Mouse (Mus musculus): Measurements from ENCODE around the gene Zfp36. TPM values are rescaled to one million over a fixed set of nuclear protein-coding genes. Genes with fewer than 3 reads are reported as not detected.

Zfp36 gene
- polyA plus RNA-seq, 1 experiment from 2014 or later, result 10.9 TPM

Other genes with a start within 250 kb of the Zfp36 start
- gene Fbl, start 210.5 kb downstream of the Zfp36 start, polyA plus RNA-seq (2014; fragmentation: Nextera tagmentation; extraction: Ambion mirVana), result 23.9 and 32.3 TPM in 2 replicates
- 8.5 and 9.9 TPM in 2 replicates for gene Dyrk1b, start 200.8 kb downstream of the Zfp36 start, polyA plus RNA-seq (2014; fragmentation: Nextera tagmentation; extraction: Ambion mirVana)
- 5.4 TPM in 2 replicates for gene Eid2, start 112.4 kb downstream of the Zfp36 start, polyA plus RNA-seq (2014; fragmentation: Nextera tagmentation; extraction: Ambion mirVana)
- 6.3 and 8.1 TPM in 2 replicates for gene Eid2b, start 102.5 kb downstream of the Zfp36 start, polyA plus RNA-seq (2014; fragmentation: Nextera tagmentation; extraction: Ambion mirVana)
- gene Selenov, start 89.1 kb downstream of the Zfp36 start, polyA plus RNA-seq (2014; fragmentation: Nextera tagmentation; extraction: Ambion mirVana), result not detected in 2 replicates
- 0.24 and 0.43 TPM in 2 replicates for gene Dll3, start 78.0 kb downstream of the Zfp36 start, polyA plus RNA-seq (2014; fragmentation: Nextera tagmentation; extraction: Ambion mirVana)
- gene Timm50, start 68.2 kb downstream of the Zfp36 start, polyA plus RNA-seq (2014; fragmentation: Nextera tagmentation; extraction: Ambion mirVana), result 139 and 141 TPM in 2 replicates
- 55.2 and 60.3 TPM in 2 replicates for gene Supt5, start 41.5 kb downstream of the Zfp36 start, polyA plus RNA-seq (2014; fragmentation: Nextera tagmentation; extraction: Ambion mirVana)
- gene Rps16, start 29.6 kb downstream of the Zfp36 start, polyA plus RNA-seq (2014; fragmentation: Nextera tagmentation; extraction: Ambion mirVana), result 750 and 792 TPM in 2 replicates
- gene Plekhg2, start 7.7 kb downstream of the Zfp36 start, polyA plus RNA-seq (2014; fragmentation: Nextera tagmentation; extraction: Ambion mirVana), result 44.6 and 47.8 TPM in 2 replicates
- 46.4 and 54.3 TPM in 2 replicates for gene Med29, start 12.5 kb upstream of the Zfp36 start, polyA plus RNA-seq (2014; fragmentation: Nextera tagmentation; extraction: Ambion mirVana)
- 70.2 and 81.4 TPM in 2 replicates for gene Paf1, start 12.7 kb upstream of the Zfp36 start, polyA plus RNA-seq (2014; fragmentation: Nextera tagmentation; extraction: Ambion mirVana)
- 5.8 and 6.4 TPM in 2 replicates for gene Gmfg, start 57.2 kb upstream of the Zfp36 start, polyA plus RNA-seq (2014; fragmentation: Nextera tagmentation; extraction: Ambion mirVana)
- 1.4 and 1.7 TPM in 2 replicates for gene Lrfn1, start 71.7 kb upstream of the Zfp36 start, polyA plus RNA-seq (2014; fragmentation: Nextera tagmentation; extraction: Ambion mirVana)
- not detected in 2 replicates for gene Ifnl2, start 130.2 kb upstream of the Zfp36 start, polyA plus RNA-seq (2014; fragmentation: Nextera tagmentation; extraction: Ambion mirVana)
- not detected in 2 replicates for gene Ifnl3, start 142.6 kb upstream of the Zfp36 start, polyA plus RNA-seq (2014; fragmentation: Nextera tagmentation; extraction: Ambion mirVana)
- gene Sycn, start 160.6 kb upstream of the Zfp36 start, polyA plus RNA-seq (2014; fragmentation: Nextera tagmentation; extraction: Ambion mirVana), result not detected in 2 replicates
- gene Nccrp1, start 167.0 kb upstream of the Zfp36 start, polyA plus RNA-seq (2014; fragmentation: Nextera tagmentation; extraction: Ambion mirVana), result not detected in 2 replicates
- 22.2 and 22.8 TPM in 2 replicates for gene Samd4b, start 217.9 kb upstream of the Zfp36 start, polyA plus RNA-seq (2014; fragmentation: Nextera tagmentation; extraction: Ambion mirVana)
- gene Pak4, start 217.9 kb upstream of the Zfp36 start, polyA plus RNA-seq (2014; fragmentation: Nextera tagmentation; extraction: Ambion mirVana), result 25.4 and 27.6 TPM in 2 replicates

Data from heart, embryonic 11.5 days (tissue).